Mouse (Mus musculus): ENCODE data around the gene Smyd3.
A peak's percentile ranks its signal among the peaks of the same experiment; 100 is the strongest.

The Smyd3 gene

DNA sequence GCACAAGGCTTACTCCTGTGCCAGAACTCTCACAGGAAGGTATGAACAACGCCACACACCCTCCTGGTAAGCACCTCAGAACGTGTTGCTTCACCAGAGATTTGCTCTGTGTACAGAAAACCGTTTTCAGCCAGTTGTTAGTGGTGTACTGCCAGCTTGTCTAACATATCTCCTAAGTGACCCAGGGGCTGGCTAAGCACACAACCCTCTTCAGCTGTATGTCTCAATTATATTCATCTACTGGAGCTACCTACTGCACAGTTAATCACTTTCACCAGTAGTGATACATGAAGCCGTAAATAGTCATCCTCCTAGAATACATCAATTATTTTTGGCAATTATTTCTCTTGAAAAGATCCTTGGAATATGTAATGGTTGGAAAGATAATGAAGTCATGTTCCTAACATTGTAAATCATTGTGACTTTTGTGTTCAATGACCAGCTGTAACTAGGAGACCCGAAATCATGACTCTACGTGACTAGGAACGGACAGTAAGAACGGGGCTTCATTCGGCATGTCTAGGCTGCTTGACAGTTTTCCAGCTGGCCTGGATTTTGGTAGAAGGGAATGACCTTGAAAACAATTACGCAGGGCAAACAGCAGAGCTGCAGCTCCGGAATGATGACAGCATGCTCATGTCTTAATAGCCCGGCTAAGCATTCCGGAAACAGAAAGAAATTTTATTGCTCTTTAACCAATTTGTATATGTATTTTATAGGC lies 236.3 kb downstream of the Smyd3 start:
- no peak for DNase-seq

DNA sequence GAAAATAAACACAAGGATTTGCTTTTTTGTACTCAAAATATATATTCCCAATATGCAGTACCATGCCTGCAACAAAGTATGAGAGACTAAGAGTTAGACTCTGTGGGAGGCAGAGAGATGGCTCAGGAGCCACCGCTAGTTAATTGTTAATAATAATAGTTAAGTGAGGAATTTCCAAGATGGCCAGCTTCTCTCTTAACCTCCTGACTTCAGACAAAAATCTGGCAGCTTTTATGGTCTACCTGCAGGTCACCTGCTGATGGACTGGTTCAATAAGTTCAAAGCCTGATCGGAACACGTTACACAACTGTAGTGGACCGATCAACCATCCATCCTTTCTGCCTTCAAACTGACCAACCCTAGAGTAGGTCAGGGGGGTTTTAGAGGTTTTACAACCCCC lies 238.7 kb downstream of the Smyd3 start:
- DNase-seq, result no peak

DNA sequence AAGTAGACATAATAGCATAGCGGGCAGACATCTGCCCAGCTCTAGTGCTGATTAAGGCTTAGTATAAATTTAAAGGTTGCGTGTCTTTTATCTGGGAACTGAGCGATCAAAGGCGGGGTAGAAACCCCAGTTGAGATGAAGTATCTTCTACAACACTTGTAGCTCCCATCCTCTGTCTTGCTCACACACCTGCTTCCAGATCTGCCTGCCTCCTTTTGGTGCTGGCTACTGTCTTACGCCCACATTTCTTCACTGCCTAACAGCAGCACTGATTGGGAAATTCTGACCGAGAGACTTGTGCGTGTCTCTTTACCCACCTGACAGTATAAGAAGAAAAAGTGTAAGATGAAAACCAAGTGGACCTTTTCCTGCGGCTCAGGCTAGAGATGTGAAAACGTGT lies 240.5 kb downstream of the Smyd3 start:
- no peak for DNase-seq

DNA sequence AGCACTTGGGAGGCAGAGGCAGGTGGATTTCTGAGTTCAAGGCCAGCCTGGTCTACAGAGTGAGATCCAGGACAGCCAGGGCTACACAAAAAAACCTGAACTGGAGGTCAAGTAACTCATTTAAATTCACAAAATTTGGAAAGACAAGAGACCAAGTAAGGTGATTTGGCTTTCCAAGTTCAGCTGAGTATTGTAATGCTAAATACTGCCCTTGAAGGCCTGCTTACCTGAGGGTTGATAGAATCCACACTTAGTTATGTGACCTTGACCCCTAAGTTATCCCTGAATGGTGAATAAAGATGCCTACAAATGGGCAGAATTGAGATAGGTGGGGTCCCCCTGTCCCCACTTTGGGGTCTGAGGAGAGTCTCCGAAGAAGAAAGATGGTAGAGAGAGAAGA lies 241.0 kb downstream of the Smyd3 start:
- DNase-seq, result no peak

DNA sequence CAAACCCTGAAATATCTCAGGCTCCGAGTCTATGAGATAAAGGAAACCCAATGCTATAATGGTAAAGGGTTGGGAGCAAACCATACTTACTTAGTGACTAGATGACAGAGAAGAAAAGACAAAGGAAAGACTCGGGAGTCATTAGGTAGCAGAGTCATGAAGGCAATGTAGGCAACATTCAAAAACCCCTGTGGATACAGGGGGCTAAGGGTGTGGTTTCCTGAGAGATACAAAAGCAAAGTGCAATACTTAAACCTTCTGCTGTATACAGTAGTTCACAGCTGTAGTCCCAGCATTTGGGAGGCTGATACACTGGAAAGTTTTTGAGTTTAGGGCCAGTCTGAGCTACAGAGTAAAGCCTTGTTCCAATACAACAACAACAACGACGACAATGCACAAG lies 244.9 kb downstream of the Smyd3 start:
- no peak for DNase-seq

DNA sequence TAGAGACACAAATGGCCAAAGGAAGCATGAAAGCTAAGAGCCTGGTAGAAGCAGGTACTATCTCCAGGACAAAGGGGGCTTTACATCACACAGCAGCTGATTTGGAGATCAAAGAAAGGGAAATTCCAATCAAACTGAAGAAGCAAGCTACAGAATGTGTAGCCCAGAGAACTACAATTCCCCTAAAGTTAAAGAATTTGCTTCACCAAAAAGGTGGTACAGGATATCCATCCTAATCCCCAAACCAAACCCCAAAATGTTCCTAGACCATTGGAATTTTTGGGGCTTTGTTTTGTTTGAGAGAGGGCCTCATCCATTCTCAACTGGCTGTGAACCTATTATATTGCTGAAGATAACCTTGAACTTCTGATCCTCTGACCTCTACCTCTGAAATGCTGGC lies 245.5 kb downstream of the Smyd3 start:
- no peak for DNase-seq

DNA sequence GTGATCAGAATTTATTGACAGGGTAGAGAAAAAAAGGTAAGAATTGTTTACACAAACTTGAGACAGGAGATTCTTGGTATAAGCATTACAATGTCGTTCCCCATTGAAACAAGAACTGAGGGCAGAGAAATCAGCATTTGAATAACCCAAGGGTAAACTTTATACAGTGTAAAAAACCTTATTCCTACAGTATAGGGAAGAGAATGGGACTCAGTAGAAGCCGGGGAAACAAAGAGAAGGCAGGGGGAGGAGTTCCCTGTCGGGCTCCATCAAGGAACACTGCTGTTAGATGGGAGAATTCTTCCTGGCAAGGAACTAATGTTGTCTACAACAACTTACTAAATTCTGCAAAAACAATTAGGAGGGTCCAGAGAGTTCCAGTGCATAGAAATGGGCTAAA lies 250.9 kb downstream of the Smyd3 start:
- DNase-seq, result no peak

DNA sequence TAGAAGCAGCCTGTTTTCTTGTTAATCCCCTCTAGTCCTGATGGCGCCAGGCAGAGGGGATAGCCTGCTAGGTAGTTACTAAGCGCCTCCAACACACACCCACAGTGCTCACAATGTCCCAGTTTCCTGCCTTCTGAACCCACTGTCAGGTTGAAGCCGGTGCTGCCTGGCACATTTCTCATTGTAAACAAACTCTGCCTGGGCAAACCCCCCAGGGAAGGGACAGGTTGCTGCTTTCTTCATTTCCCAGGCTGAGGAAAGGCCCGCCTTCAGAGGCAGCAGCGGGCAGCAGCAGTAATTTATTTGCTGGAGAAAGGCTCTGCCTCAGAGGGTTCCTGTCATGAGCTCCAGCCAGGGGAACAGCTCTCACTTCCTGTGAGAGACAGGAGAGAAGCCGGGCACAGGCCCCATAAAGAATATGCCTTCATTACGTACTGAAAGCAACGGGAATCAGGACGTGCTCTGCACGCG lies 256.3 kb downstream of the Smyd3 start:
- peak; percentile 9 for DNase-seq

DNA sequence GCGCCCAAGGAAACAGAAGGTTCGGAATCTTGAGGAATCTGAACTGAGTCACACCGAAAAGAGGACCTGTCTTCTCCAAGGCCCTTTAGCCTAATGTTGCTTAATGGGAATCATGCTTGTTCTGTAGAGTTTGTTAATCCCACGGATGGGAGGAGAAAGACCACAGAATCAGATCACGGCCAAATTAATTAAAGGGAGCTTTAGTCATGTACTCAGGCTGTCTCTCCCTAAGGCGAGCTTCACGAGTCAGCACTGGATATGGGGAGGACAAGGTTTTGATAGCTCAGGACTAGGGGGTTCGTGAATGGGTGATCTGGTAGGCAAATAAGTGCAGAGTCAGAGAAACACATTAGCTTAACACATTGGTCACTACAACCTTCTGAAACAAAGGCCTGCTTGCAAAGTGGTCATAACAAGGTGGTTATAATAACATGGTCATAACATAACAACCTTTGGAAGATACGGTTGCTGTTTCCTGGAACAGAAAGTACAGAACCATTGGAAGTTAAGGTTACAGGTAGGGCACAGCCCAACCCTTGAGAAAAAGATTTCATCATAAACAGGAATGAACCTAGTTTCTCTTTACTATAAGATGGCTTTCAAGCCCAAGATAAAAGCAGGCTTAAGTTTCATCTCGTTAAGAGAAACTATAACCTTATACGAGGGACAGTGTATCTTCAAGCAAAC lies 261.9 kb downstream of the Smyd3 start:
- DNase-seq, result no peak

DNA sequence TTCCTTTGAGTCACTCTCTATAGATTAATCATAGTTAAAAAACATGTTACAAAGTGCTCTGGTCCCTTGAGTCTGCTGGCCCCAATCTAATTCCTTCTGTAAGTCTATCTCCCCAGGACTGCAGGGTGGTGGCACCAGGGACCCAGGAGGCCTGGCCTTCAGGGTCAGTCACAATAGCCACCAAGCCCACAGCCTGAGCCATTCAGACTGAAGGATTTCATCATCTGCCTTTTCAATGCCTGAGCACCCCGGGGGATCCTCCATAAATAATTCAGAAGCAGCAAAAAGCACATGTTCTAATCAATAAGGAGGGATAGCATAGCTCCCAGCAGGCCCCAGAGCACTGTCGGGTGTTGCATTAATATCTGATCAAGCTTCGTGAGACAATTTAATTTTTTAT lies 263.3 kb downstream of the Smyd3 start:
- no peak for DNase-seq

DNA sequence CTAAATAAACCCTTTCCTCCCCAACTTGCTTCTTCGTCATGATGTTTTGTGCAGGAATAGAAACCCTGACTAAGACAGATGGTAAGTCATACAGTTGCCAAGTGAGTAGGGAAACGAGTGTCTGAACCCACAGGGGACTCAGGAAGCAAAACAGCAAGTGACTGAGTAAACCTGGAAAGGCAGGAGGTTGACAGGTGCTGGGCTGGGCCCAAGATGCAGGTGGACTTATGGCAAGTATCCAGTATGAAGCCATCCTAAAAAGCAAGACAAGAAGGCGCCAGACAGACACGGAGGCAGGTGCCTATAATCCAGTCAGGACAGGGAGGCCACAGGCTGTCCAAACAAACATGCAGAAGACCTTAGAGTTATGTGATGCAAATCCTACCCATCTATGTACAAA lies 265.2 kb downstream of the Smyd3 start:
- DNase-seq, result no peak

DNA sequence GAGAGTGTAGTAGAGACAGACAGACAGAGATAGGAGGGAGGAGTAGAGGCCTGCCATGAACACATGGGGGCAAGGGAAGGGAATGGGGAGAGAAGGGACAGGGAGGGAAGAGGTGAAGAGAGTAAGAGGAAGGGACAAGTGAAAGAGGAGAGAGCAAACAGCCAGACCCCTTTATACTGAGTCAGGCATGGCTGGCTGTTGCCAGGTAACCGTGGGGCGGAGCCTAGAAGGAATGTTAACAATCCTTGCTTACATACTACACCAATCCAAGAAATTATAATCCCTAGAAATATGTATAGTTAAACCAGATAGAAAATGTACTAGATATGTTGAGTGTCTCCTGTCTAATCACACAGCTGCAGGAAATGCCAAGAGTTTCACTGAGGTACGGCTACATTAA lies 267.5 kb downstream of the Smyd3 start:
- no peak for DNase-seq

DNA sequence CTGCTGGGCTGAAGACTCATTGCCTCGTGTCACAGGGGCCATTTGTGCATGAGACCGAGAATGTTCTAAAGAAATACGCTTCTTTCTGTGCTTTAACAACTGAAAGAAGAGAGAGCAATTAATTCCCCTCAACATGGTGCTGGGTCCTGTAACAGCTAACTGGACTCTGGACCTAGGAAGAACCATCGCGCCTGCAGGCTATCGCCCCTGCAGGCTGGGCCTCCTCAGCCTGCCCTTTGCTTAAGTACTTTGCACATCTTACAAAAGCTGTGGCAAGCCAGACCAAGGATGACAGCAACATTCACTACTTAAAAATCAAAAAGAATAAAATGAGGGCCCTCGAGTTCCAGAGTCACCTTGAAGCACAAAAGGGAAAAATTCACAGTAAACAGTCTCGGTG lies 274.3 kb downstream of the Smyd3 start:
- DNase-seq, result no peak

DNA sequence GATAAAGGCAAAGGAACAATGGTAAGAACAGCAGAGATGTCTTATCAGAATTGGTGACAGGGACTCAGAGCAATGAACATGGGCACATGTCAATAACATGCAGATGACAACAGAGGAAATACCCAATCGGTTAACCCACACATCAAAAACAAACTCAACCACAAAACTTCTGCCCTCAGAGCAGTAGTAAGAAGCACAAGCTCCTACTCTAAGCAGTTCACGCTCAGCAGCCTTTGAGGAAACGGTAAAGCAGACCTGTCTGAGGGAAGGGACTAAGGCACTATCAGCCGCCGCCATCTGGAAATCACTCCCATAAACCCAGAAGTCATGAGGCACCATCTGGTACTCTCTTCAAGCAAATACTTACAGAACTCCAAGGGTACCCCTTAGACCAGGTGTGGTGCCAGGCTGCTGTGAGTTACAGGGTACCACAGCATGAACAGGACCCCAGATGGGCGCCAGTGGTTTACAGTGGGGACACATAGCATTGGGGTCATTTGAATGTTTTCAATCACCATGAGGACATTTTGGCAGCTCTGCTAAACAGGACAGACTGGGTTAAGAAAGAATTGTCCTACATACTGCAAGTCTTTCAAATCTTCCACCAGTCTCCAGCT lies 277.1 kb downstream of the Smyd3 start:
- no peak for DNase-seq

DNA sequence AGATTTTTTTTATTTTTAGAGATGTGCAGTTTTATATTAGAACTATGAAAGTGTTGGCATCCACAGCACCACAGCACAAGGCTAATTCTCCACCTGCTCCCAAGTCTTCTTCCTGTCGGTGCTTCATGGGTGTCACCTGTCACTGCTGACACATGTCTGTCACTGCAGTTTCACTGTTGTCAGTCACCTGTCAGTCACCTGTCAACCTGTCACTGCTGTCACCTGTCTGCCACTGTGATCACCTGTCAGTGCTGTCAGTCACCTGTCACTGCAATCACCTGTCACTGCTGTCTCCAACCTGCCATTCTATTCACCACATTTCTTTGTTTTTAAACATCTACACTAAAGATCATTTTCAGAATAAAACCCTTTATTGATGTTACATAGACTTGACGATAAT lies 279.2 kb downstream of the Smyd3 start:
- DNase-seq, result no peak

DNA sequence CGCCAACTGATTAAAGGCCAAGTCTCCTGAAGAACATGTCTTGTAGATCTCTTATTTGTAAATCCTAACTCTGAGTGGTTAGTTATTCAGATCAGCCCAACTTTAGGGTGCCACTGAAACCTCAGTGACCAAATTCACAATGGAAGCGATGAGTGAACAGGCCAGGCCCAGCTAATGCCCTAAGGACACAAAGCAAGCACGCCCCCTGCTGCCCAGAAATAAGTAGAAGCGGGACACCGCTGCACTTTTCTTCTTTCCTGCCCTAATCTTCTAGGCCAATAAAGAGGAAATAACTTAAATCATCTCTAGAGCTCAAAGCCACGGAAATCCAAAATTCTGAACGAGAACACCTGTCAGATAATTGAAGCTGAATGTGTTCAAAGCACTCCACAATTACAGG lies 279.9 kb downstream of the Smyd3 start:
- DNase-seq, result no peak

DNA sequence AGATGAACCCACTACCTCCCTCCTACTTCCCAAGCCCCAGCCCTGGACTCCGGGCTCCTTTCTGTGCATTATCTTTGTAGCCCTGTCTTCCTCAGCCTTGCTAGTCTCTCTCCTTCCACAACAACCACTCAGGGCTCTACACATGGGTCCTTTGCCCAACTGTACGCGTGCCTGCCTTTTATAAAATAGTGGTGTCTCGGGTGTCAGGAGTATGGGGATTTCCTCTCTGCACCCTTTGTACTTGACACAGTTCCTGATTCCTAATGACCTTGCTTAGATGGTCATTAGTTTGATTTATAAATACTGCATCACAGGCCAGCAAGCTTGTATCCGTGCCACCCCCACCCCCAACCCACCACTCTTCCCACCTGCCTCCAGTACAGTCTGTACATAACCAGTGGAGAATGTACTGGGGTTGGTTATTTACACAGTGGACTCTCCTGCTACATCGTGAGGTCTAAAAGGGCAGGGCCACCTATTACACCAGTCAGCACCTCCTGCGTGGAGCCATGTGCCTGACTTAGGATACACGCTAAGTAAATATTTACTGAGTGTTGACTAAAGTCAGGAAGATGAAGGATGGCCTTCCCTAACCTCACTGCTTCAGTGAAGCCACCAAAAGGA lies 281.5 kb downstream of the Smyd3 start:
- DNase-seq, result no peak

DNA sequence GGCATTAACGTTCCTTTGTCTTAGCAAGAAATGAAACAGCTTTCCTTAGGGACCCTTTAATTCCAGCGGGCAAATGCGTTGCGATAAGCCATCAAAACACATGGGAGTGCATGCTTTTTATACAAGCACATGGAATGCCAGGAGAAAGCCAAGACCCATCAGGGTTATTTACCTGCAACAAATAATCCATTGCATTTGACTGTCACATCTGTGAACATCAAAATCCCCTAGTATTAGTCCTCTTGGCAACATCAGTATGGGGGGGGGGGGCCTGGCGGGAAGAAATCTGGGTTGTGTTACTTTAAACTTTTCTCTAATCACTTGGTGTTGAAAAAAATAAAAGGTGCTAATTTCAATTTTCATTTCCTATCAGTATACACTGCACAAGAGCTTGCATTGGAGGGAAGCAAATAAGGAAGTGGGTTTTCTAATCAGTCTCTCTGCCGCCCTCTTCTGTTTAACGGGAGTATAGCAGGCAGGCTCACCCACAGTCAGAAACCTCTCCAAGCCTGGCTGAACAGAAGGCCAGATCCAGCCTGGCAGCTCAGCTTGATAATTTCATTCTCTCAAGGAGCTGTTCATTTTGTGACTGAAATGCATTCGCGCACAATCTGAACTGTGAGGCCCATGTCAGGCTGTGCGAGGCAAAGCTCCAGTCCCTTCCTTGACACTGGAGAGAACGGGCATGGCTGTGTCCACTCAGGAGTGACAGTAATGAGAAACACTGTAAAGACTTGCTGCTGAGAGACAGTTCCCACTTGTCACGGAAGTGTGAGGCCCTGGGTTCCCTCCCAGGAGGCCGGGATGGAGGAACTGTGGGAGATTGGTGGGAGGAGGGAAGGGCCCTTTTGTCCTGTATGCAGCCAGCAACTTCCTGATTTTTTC lies 285.8 kb downstream of the Smyd3 start:
- DNase-seq, result peak; percentile 77

DNA sequence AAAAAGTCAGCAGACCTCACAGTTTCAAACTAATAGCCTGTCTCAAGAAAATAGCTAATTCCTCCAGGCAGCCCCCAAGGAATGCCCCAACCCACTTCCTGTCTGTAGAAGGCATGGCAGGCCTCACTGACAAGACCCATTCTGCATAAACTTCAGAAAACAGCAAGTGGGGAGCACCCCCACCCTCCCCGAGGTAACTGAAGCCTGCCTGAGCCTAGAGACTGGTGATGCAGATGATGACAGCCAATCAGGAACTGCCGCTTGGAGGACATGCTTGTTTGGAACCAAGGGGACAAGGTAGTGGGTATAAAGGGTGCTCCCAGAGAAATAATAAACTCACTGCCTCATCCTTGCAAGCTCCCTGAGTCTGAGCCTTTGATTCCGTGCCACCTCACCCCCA lies 288.3 kb downstream of the Smyd3 start:
- DNase-seq, result no peak

DNA sequence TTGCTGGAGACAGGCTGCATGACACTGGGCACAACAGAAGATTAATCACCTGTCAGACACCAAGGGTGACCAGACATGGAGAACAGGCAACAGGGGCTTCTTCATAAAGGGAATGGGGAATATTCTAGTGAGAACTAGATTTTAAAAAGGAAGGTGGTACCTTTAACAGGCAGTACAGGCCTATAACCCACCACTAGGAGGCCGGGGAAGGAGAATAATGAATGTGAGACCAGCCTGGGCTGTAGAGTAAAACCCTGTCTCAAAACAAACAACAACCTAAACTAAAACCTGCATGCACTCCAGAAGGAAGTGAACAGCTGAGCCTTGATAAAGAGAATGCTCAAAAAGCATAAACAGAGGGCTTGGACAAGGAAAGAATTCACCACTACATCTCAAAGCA lies 297.6 kb downstream of the Smyd3 start:
- DNase-seq, result no peak

DNA sequence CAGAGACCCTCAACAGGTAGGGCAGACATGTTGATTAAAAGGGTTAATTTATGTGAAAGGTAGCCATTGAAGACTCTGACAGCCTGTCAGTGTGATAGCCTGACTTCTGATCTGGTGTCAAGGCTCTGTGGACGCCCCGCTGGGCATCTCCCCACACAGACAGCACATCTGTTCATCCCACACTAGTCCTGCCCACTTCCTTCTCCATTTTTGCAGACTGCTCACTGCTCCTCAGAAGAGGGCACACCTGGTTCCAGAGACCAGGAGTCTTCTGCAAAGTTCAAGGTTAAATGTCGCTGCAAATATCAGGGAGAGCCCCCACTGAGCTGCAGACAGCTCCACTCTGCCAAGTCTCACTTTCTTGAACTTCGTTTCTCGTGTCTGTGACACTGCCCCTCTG lies 299.8 kb downstream of the Smyd3 start:
- DNase-seq, result no peak

DNA sequence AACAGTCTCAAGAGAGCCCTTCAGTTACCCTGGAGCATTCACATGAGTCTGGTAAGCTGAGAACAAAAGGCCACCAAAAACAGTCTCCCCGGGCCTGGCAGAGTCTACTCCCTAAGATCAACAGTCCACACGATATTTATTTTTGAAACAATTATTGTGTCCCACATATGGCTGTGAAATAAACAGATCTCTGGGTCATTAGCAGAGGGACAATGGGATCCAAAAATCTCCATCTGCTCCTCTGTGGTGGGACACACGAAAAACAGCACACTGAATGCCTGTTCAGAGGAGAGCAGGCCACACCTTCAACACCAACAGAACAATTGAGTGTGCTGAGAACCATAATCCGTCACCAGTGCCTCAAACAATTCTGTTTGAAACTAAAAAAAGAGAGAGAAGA lies 300.8 kb downstream of the Smyd3 start:
- no peak for DNase-seq

DNA sequence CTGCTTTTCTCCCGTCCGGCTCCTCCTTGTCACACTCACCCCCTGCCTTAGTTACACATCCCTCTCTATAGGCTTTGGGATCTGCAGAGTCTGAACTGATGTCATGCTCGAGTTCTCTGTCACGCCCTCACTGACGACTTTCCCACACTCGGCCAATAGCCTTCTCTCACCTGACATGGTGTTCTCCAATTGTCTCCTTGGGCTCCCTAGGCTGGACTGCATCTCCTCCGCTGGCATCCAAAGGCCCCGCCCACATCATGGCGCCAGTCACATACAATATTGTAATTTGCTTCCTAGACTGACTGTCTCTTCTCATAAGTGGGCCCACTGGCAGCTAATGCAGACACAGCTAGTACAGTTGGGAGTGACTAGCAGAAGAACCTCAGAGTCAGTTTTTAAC lies 304.5 kb downstream of the Smyd3 start:
- DNase-seq, result no peak
